Mouse (Mus musculus) G1E (cell line): ENCODE measurements at regions not wholly inside any gene's neighbourhood (a gene's known extent, or its start where the extent isn't known, plus 50 kb on each side); places are given as distances from the start of the nearest gene placed in this dataset.

Source experiments
- CTCF ChIP-seq: IDR thresholded peaks from 2 replicates; pipeline ENCODE4 v1.5.1; 2012; ENCODE audit warnings: low read depth, low read length, inconsistent platforms, mixed read lengths
- TAL1 ChIP-seq: conservative IDR thresholded peaks from 2 replicates; pipeline ENCODE4 v1.6.1; 2012; ENCODE audit warnings: low read depth, low read length, inconsistent platforms, mixed read lengths

DNA sequence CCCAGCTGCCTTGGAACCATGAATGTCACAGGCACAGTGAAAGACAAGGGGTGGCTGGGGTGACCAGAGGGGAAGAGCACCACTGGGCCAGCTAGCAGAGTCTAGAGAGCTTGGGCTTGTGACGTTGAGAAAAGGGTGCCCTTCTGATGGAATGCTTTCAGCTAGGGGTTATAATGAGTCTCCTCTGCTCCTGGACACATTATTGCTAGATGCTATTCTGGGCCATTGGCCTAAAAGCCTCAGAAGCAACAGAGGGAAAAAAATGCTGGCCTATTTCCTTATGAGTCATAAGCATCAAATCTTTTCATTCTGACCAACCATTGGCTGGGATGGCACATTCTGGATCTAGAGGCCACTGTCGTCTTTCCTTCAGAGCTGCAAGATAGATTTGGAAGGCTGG, 369.8 kb upstream of the Tshz3 start:
- no peak for TF ChIP-seq CTCF
- no peak for TF ChIP-seq TAL1
